In the genomic region with DNA sequence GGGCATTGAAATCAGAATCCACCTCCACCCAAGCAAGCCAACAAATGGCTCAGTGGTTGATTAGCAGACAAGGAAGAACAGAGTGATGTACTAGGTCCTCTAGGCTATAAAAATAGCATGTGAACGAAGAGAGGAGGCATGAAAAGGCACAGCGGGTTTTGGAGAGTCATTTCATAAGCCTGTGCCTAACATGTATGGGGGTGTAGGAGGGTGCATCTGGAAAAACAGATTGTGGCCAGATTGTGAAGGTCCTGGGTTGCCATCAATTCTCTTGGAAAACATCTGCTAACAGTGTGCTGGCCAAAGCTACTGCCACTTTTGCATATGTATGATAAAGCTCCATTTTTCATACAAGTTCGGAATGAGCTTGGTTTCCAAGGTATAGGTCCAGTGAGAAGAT, we compare ENCODE assay signal across 13 mouse cellular contexts.
A peak's percentile ranks its signal among the peaks of the same experiment; 100 is the strongest.
DNase-seq lines count a peak whose midpoint lies in the region; ATAC-seq and TF ChIP-seq lines count a peak whose summit lies in the region.
"Had no signal": no experiment of that assay in that cellular context is flagged by ENCODE, and none has a peak within 500 bp of the region (broad histone marks: within the 10 kb centered on the region; RNA-seq: fewer than 3 reads in every experiment).

No protein-coding gene starts in this region.

- no peaks in the 10 kb centered on the region for H3K36me3 ChIP-seq in hindbrain, embryonic 13.5 days
- no peaks in the 10 kb centered on the region for H3K36me3 ChIP-seq in hindbrain, embryonic 10.5 days
- H3K36me3 ChIP-seq: neural tube, embryonic 13.5 days had no signal

- 81% methylated on average over 3 of the region's 3 CpGs for WGBS in hindbrain, embryonic 13.5 days
- 88% methylated on average over 3 of the region's 3 CpGs for WGBS in hindbrain, embryonic 10.5 days
- WGBS in lung, adult 2 months = 81% methylated on average over 3 of the region's 3 CpGs

- H3K4me3 ChIP-seq in hindbrain, embryonic 13.5 days = no peak overlapping the region
- no peak overlapping the region for H3K4me3 ChIP-seq in hindbrain, embryonic 10.5 days
- H3K4me3 ChIP-seq in lung, adult 2 months (replicated peaks; ENCODE audit: extremely low read depth, low read depth, low read length) = no peak overlapping the region
- H3K4me3 ChIP-seq: erythroblast, embryonic 14.5 days; neural tube, embryonic 13.5 days had no signal

- ATAC-seq in hindbrain, embryonic 13.5 days (ENCODE audit: low FRiP score) = 0 out of 2 replicates have a peak, but pooled peaks have one; percentile 39

- no peak for TF ChIP-seq POLR2A in lung, adult 2 months (IDR thresholded peaks at IDR 0.05; ENCODE audit: borderline replicate concordance, extremely low read depth, low read depth, low read length)

- no peak for TF ChIP-seq CTCF in lung, adult 2 months (IDR thresholded peaks at IDR 0.05; ENCODE audit: insufficient read depth, low read length)

- H3K27ac ChIP-seq in hindbrain, embryonic 13.5 days = no peak overlapping the region
- H3K27ac ChIP-seq in hindbrain, embryonic 10.5 days = no peak overlapping the region
- H3K27ac ChIP-seq: neural tube, embryonic 13.5 days had no signal

- H3K4me2 ChIP-seq in hindbrain, embryonic 13.5 days = no peak overlapping the region
- H3K4me2 ChIP-seq: neural tube, embryonic 13.5 days had no signal

- intact Hi-C loops in gastrocnemius, postnatal 14 days (cut with DNase I; ENCODE audit: low total_unique reads) = no loop called here

- H3K9ac ChIP-seq in hindbrain, embryonic 13.5 days = no peak overlapping the region
- H3K9ac ChIP-seq: neural tube, embryonic 13.5 days had no signal

- no peaks in the 10 kb centered on the region for H3K9me3 ChIP-seq in hindbrain, embryonic 13.5 days
- H3K9me3 ChIP-seq in hindbrain, embryonic 10.5 days = no peaks in the 10 kb centered on the region
- H3K9me3 ChIP-seq: neural tube, embryonic 13.5 days had no signal

- no peaks in the 10 kb centered on the region for H3K4me1 ChIP-seq in hindbrain, embryonic 13.5 days (replicated peaks)
- peaks cover 8% of the 10 kb centered on the region; the same call in 1 of the 2 replicates for H3K4me1 ChIP-seq in hindbrain, embryonic 10.5 days (replicated peaks)
- H3K4me1 ChIP-seq in lung, adult 2 months (ENCODE audit: control insufficient read depth, insufficient read depth, low read length) = no peaks in the 10 kb centered on the region

- no peaks in the 10 kb centered on the region for H3K27me3 ChIP-seq in hindbrain, embryonic 13.5 days
- no peaks in the 10 kb centered on the region for H3K27me3 ChIP-seq in hindbrain, embryonic 10.5 days (ENCODE audit: insufficient read depth, poor library complexity, severe bottlenecking)
- H3K27me3 ChIP-seq: neural tube, embryonic 13.5 days had no signal

- no peak for DNase-seq in hindbrain, embryonic 10.5 days (ENCODE audit: low spot score)
- DNase-seq in frontal cortex, postnatal 14 days (ENCODE audit: low spot score in 2 of 2) = peak; percentile 13 to 35
- DNase-seq in layer of hippocampus, postnatal 36 days = peak; percentile 77 to 80
- DNase-seq in right cerebral cortex, postnatal 25 days = peak; percentile 49
- DNase-seq in lung, adult 2 months = no peak
- DNase-seq in gastrocnemius, postnatal 14 days = no peak
- no peak for DNase-seq in gastrocnemius, postnatal 4 days (ENCODE audit: low spot score in 2 of 2)
- DNase-seq: adrenal gland, postnatal 36 days; lung, adult 18-20 months; thymus, postnatal 14 days had no signal

Comparison
In these comparisons a context has a peak if more than half of its experiments do, and no peak if none do; other contexts are left out.
1. DNase-seq: peak in frontal cortex, postnatal 14 days (2 of 2), layer of hippocampus, postnatal 36 days (2 of 2) and right cerebral cortex, postnatal 25 days (single experiment); none in hindbrain, embryonic 10.5 days (single experiment), lung, adult 2 months (single experiment), gastrocnemius, postnatal 14 days (single experiment) and gastrocnemius, postnatal 4 days (0 of 2).